Mouse (Mus musculus): ENCODE results near the gene Zdbf2.

Zdbf2 gene

DNA sequence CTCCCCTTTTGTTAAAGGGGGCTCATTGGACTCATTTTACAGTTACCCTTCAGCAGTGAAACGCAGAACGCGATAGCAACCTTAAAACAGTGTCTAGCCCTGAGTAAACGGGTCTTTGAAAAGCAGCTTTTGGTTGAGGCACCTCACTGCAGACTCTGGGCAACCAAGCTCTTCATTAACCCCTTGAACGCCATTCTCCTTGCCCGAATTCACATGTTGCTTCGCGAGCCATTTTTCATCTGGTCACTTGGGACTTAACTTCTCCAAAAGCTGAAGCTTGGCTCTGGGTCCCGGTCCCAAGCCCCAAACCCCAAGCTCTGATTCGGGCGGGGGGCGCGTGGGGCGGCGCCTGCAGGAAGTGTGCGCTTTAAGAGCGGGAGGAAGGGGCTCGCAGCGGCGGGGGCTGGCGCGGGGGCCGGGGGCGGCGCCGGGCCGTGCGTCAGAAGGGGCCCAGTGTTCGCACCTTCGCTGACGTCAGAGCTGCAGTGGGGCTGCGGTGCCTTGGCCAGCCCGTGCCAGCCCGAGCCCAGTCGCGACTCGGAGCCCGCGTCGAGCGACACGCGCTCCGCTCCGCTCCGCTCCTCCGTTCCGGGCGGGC is at the start of gene Zdbf2:
TSS of gene Zdbf2 (plus strand) at position 525 of the 598 bp plus-strand sequence.
- DNase-seq (ENCODE audit: low spot score in 2 of 2) = no peak

DNA sequence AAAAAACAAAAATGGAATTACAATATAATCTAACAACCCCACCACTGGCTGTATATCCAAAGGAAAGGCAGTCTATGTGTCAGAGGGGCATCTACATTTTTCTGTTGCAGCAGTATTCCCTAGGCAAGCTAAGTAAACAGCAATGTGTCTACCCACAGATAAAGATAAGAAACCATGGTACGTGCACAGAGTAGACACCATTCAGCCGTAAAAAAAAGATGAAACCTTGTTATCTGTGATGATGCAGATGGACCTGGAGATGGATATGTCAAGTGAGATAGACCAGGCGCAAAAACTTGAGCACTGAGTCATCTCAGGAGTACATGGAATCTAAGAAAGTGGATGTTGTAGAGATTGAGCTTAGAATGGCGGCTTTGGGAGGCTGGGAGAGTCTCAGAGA is 48.1 kb upstream of the Zdbf2 start:
- DNase-seq (ENCODE audit: low spot score in 2 of 2) = no peak

DNA sequence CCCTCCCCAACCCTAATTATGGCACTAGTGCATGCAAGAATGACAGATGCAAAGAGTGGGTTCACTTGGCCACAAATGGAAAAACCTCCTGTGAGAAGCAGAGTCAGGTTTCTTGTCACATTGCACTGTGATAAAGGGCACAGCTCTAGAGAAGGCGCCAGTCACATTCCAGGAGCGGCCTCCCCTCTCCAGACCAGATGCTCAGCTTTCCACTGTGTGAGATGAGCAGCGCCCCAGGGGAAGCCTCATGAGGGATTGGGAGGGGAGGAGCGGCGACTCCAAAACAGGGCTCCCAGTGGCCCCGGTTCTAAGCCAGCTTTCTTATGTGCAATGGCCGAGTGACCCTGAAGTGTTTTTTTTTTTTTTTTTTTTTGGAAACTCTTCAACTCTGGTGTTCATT is 47.2 kb upstream of the Zdbf2 start:
- no peak for DNase-seq (ENCODE audit: low spot score in 2 of 2)

DNA sequence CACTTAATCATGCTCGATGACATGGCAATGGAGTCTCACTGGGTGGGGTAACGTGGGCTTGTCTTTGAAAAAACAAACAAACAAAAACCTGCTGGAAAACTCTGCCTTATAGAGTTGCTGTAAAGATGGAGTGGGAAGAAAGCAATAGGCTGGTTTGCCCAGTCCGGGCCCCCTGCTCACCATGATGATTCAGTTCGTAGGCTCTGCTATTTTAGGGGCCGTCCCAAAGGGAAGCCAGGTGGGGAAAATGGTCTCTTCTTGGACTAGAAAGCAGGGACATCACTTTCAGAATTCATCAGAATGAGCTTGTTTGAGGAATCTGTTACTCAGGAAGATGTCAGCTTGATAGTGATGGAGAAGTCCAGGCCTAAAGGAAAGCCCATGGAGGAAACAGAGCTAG is 45.8 kb upstream of the Zdbf2 start:
- no peak for DNase-seq (ENCODE audit: low spot score in 2 of 2)

- no peak for DNase-seq (ENCODE audit: low spot score in 2 of 2)
Measured at GRCm38 (mm10) chr1:63237371-63237770, 35.7 kb upstream of the Zdbf2 start.

DNA sequence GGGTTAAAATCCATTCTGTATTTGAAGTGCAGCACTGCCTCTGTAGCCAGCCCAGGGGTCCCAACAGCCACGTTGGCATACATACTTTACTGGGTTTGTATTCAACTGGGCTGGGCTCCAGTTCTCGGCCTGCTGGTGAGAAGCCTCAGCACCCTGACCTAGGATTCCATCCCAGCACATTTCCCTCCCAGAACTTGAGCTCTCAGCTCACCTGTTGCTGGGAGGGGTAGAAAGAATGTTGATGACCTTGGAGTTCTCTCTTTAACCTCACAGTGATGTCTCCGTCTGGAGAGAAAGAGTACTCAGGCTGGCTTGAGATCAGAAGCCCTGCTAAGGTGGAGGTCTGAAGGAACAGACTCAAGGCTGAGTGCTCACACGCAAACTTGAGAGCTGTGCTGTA is 33.8 kb upstream of the Zdbf2 start:
- DNase-seq (ENCODE audit: low spot score in 2 of 2) = no peak

DNA sequence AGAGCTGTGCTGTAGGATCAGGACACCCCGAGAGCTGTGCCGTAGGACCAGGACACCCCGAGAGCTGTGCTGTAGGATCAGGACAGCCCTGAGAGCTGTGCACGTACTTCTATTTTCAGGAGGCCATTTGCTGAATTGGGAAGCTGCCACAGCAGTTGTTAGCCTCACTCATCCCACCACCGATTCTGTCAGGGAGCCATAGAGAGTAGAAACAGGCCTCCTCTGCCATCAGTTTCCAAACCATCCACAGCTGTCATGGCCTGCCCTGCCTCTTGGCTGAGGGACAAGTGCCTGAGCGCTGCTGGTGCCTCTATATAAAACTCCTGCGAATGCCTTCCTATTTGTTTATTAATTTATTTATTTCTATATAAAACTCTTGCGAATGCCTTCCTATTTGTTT is 33.3 kb upstream of the Zdbf2 start:
- DNase-seq (ENCODE audit: low spot score in 2 of 2) = no peak

DNA sequence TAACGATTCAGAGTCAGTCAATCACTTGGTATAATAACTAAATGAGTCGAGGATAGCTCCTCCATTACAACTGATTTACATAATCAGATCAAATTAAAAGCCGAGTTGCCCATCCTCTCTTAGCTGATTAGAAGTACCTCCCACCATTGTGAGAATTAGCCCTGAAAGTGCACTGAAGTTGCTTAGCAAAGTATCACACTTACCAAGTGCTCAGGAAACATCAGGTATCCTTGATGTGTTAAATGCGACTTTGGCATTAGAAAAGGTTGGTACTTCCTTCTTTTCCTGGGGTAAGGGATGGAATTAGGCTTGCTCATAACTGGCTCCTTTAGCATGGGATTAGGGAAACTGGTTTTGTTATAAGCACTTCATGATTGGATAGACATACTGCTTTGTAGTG is 29.2 kb upstream of the Zdbf2 start:
- DNase-seq (ENCODE audit: low spot score in 2 of 2) = no peak

GRCm38 (mm10) chr1:63246862-63247521 is 26.1 kb upstream of the Zdbf2 start:
- DNase-seq (ENCODE audit: low spot score in 2 of 2) = no peak

DNA sequence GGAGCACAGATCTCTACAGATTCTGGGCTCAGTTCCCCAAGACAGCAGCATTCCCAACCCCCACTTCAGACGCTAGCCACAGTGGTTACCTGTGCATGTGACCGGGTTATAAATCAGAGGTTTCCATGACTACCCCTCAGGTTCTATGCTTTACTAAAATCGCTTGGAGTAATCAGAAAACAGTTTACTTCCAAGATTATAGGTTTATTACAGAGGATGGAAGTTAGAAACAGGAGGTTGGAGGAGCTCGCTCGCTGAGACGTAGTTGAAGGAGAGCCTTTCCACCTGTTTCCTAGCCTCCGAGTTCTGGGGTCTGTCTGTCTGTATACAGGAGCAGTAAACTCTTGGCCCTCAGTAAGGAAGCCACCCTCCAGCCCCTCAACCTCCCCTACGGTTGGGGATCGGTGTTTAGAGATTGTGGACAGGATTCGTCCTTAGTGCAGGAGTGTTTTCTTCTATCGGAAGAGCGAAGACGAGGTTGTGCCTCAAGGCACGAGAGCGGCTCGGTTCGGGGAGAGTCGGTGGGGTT is 25.2 kb upstream of the Zdbf2 start:
- no peak for DNase-seq (ENCODE audit: low spot score in 2 of 2)

GRCm38 (mm10) chr1:63248360-63248851 is 24.7 kb upstream of the Zdbf2 start:
- no peak for DNase-seq (ENCODE audit: low spot score in 2 of 2)

DNA sequence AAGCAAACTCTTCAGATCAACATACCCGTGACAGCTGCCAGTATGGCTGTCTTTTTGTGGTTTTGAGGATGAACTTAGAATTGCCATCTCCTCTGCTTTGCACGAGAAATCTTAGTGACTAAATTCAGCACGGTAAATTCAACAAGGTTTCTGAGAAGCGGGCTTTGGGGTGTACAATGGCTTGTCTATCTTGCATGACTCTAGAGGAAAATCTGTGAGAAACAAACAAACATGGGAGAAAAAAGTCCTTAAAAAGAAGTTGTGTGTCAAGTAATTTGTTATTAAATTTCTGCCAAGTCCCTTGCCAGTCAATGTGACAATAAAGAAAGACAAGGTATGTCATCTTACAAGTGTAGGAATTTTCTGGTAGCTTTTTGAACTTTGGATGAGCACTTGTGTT is 23.8 kb upstream of the Zdbf2 start:
- DNase-seq (ENCODE audit: low spot score in 2 of 2) = no peak

- no peak for DNase-seq (ENCODE audit: low spot score in 2 of 2)
Measured at GRCm38 (mm10) chr1:63252351-63253209, 20.5 kb upstream of the Zdbf2 start.

GRCm38 (mm10) chr1:63253291-63253690 is 19.8 kb upstream of the Zdbf2 start:
- DNase-seq (ENCODE audit: low spot score in 2 of 2) = no peak

DNA sequence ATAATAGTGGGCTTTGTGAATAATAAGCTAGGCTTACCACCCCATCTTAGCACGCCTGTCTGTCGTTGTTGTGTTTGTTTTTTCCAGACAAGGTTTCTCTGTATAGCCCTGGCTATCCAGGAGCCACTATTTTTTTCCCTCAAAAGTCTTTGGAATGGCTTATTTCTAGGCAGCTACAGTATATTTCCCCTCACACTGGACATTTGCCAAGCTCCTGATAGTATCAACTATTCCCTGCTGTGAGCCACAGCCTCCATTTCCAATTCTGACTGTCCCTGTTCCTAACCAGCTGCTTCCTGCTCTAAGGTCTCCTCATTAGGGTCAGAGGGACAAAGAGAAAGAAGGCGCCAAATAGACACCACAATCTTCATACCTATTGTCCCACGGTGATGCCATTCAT is 18.0 kb upstream of the Zdbf2 start:
- DNase-seq (ENCODE audit: low spot score in 2 of 2) = no peak

GRCm38 (mm10) chr1:63256083-63256482 is 17.0 kb upstream of the Zdbf2 start:
- no peak for DNase-seq (ENCODE audit: low spot score in 2 of 2)

- DNase-seq (ENCODE audit: low spot score in 2 of 2) = no peak
Measured at GRCm38 (mm10) chr1:63258501-63258900, 14.6 kb upstream of the Zdbf2 start.

- DNase-seq (ENCODE audit: low spot score in 2 of 2) = no peak
Measured at GRCm38 (mm10) chr1:63259271-63259830, 13.7 kb upstream of the Zdbf2 start.

DNA sequence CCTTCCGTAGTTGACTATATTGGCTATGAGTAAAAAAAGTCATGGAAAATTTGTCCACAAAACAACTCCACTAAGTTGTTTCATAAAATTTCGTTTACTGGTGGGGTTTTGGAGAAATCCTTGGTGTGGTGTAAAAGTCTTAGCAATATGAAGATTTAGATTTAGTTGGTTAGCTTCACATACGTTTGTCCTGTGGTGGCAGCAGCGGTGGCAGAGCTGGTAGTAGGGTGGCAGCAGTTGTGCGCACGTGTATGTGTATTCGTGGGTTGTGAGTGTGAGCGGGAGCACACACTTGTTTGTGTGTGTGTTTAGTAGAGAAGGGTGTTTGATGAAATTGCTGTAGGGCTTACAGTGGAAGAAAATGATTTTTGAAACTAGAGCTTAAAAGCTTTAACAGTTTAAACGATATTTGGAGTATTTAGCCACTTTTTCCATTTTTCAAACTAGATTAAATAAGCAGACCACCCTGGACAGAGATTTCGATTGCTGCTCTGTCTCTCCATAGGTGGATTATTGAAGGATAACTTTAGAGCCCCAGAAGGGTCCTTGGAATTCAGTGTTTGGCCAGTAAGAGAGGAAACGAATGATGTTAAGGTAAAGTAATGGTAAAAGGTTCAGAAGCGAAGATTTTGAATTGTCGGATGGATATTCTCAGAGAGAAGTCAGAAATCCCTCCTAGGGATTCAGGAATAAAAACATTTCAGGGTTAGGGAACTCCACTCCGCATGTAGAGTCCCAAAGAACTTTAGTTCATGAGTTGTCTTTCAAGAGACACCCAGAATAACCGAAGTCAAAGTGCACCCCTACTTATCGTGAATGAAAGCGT is 12.9 kb upstream of the Zdbf2 start:
- no peak for DNase-seq (ENCODE audit: low spot score in 2 of 2)

- DNase-seq (ENCODE audit: low spot score in 2 of 2) = no peak
Measured at GRCm38 (mm10) chr1:63260742-63261033, 12.4 kb upstream of the Zdbf2 start.

GRCm38 (mm10) chr1:63261041-63261590 is 11.9 kb upstream of the Zdbf2 start:
- DNase-seq (ENCODE audit: low spot score in 2 of 2) = no peak

All from thymus, postnatal 10 days (tissue).